Mouse (Mus musculus) kidney, embryonic 16.5 days (tissue): ENCODE data around the gene Prdm11. TPM values are rescaled to one million over a fixed set of nuclear protein-coding genes. Genes with fewer than 3 reads are reported as not detected.

Experiments
- ATAC-seq: fragments of 200-750 bp; cut with Nextera tagmentation; 2 replicates; pipeline ENCODE4 v1.8.0; 2017; ENCODE audit warnings: moderate TSS enrichment; ENCODE audit not compliant: low FRiP score, low TSS enrichment
- H3K27ac ChIP-seq: fragments of 300-500 bp; sonication (generic); 2 replicates; pipeline ENCODE4 v1.5.1; 2014; ENCODE audit warnings: low read length
- H3K27me3 ChIP-seq: fragments of 300-500 bp; sonication (generic); 2 replicates; pipeline ENCODE4 v1.6.1; 2014; ENCODE audit warnings: low read length, control low read depth, mixed read lengths; ENCODE audit not compliant: insufficient read depth
- H3K36me3 ChIP-seq: fragments of 300-500 bp; sonication (generic); 2 replicates; pipeline ENCODE4 v1.6.1; 2014; ENCODE audit warnings: low read length, control low read depth, mixed read lengths; ENCODE audit not compliant: insufficient read depth
- H3K4me1 ChIP-seq: fragments of 300-500 bp; sonication (generic); 2 replicates; pipeline ENCODE4 v1.6.1; 2014; ENCODE audit warnings: low read length, control low read depth, mixed read lengths; ENCODE audit not compliant: insufficient read depth
- H3K4me2 ChIP-seq: fragments of 300-500 bp; sonication (generic); replicated peaks from 2 replicates; pipeline ENCODE4 v1.6.1; 2014; ENCODE audit warnings: low read depth, low read length
- H3K4me3 ChIP-seq: fragments of 300-500 bp; sonication (generic); 2 replicates; pipeline ENCODE4 v1.5.1; 2014; ENCODE audit warnings: mild to moderate bottlenecking, low read length
- H3K9ac ChIP-seq: fragments of 300-500 bp; sonication (generic); replicated peaks from 2 replicates; pipeline ENCODE4 v1.6.1; 2014; ENCODE audit warnings: low read length
- H3K9me3 ChIP-seq: fragments of 300-500 bp; sonication (generic); 2 replicates; pipeline ENCODE4 v1.6.1; 2016; ENCODE audit warnings: low read length, control low read depth
- WGBS: fragments of 180-500 bp; shearing (Covaris S2); extraction: QIAGEN DNeasy Blood & Tissue Kit; methylation state at CpG from one replicate; pipeline ENCODE4 v1.1.7; 2014; 5-methylcytosine and 5-hydroxymethylcytosine counted together
- polyA plus RNA-seq: library from polyadenylated mRNA; unstranded; fragments of >200 nt; fragmentation: Nextera tagmentation; extraction: Ambion mirVana; gene quantifications from 2 replicates; pipeline ENCODE4 v1.2.1, GENCODE M21; 2015

Prdm11 gene
- polyA plus RNA-seq, 1 experiment from 2014 or later: 5.5 TPM

DNA sequence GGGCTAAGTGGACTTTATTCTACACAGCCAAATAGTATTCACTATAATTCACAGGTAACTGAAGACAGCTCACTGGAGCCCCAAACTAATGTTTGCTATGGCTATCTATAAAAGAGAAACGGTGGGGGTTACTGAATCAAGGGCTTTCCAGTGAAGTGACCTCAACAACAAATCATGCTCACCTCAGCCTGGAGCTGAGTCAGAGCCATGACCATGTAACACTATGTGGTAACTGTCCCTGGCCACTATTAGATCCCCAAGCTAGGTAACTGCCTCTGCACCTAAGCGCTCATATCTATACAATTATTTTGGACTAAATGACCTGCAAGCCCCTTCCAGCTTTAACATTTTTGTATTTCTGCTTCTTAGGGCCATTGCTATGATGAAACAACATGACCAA lies 89.0 kb downstream of the Prdm11 start:
- H3K27me3 ChIP-seq: no peaks in the 10 kb centered on the region
- no peak for ATAC-seq
- H3K9me3 ChIP-seq: no peaks in the 10 kb centered on the region
- H3K4me2 ChIP-seq: no peak overlapping the region
- no peak overlapping the region for H3K27ac ChIP-seq
- 79% methylated on average over 2 of the region's 2 CpGs for WGBS
- H3K36me3 ChIP-seq: no peaks in the 10 kb centered on the region
- no peak overlapping the region for H3K4me3 ChIP-seq
- no peak overlapping the region for H3K9ac ChIP-seq
- no peaks in the 10 kb centered on the region for H3K4me1 ChIP-seq

DNA sequence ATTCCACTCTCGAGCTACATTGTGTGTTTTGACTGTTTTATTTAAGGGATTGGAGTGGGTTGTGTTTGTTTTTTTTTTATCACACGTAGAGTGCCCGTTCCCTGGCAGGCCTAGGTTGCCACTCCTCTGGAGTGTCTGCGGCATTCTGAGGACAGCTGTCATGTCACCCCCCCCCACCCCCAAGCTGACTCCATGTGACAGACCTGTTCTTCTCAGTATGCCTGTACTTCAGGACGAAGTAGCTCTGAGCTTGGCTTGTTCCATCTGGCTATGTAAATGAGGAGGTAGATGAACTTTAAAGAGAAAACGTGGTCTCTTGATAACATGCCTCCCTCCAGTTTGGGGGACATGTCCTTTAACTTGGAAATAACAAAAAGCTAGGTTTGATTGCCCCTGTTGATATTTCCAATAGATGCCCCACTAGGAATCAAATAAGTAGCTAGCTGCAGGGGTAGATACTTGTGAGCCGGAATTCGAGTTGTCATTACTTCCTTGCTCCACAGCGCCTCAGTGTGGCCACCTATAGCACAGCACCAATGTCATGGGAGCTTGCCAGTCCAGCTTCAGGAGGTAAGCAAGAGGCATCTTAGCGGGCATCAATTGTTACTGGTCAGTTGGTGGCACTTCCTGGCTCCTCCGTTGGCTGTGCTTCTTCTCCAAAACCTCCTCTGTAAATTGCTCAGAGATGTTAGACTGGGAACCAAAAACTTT lies 91.4 kb downstream of the Prdm11 start:
- 43% methylated on average over 11 of the region's 11 CpGs for WGBS
- Histone ChIP-seq H3K9me3 (no peaks in the 10 kb centered on the region), H3K27me3 (no peaks in the 10 kb centered on the region), H3K27ac (no peak overlapping the region), H3K36me3 (no peaks in the 10 kb centered on the region), H3K9ac (no peak overlapping the region), H3K4me3 (no peak overlapping the region), H3K4me1 (no peaks in the 10 kb centered on the region), H3K4me2 (no peak overlapping the region)
- no peak for ATAC-seq

DNA sequence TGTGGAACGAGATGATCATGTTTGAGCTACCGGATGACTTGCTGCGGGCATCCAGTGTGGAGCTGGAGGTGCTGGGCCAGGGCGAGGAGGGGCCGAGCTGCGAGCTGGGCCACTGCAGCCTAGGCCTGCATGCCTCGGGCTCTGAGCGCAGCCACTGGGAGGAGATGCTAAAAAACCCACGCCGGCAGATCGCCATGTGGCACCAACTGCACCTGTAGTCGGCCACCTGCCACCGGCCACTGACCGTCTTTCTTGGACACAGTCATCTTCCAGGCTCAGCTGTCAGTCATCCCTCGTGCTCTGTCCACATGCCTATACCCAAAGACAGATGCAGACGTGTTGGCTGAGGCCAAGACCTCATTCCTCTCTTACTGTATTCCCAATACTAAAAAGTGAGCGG lies 92.5 kb downstream of the Prdm11 start:
- H3K4me2 ChIP-seq: no peak overlapping the region
- H3K9ac ChIP-seq: no peak overlapping the region
- H3K36me3 ChIP-seq: no peaks in the 10 kb centered on the region
- no peak for ATAC-seq
- WGBS: 88% methylated on average over 17 of the region's 17 CpGs
- no peak overlapping the region for H3K4me3 ChIP-seq
- H3K27me3 ChIP-seq: no peaks in the 10 kb centered on the region
- H3K4me1 ChIP-seq: peaks cover 5% of the 10 kb centered on the region; the same call in 1 of the 2 replicates
- no peaks in the 10 kb centered on the region for H3K9me3 ChIP-seq
- H3K27ac ChIP-seq: no peak overlapping the region

DNA sequence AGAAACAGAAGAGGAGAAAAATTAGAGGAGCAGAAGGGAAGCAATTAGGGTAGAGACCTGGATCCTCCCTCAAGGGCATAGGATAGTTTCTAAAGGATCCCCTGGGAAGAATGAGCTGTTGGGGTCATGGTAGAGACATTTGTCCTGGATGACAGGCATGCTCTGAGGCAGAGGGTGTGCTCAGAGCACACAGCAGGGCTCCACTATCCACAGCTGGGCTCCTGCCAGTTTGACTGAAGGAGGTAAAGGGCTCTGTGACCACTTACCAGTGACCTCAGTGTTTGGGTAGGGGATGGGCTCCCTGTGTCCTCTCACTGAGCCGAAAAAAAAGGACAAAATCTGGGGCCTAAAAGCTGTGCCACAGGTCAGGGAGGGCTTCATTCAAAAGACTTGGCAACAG lies 96.4 kb downstream of the Prdm11 start:
- WGBS: 8% methylated on average over 1 of the region's 1 CpGs
- no peaks in the 10 kb centered on the region for H3K36me3 ChIP-seq
- H3K4me1 ChIP-seq: peaks cover 15% of the 10 kb centered on the region
- H3K27ac ChIP-seq: no peak overlapping the region
- H3K4me3 ChIP-seq: no peak overlapping the region
- no peak overlapping the region for H3K4me2 ChIP-seq
- ATAC-seq: no peak
- H3K27me3 ChIP-seq: no peaks in the 10 kb centered on the region
- no peaks in the 10 kb centered on the region for H3K9me3 ChIP-seq
- H3K9ac ChIP-seq: no peak overlapping the region

DNA sequence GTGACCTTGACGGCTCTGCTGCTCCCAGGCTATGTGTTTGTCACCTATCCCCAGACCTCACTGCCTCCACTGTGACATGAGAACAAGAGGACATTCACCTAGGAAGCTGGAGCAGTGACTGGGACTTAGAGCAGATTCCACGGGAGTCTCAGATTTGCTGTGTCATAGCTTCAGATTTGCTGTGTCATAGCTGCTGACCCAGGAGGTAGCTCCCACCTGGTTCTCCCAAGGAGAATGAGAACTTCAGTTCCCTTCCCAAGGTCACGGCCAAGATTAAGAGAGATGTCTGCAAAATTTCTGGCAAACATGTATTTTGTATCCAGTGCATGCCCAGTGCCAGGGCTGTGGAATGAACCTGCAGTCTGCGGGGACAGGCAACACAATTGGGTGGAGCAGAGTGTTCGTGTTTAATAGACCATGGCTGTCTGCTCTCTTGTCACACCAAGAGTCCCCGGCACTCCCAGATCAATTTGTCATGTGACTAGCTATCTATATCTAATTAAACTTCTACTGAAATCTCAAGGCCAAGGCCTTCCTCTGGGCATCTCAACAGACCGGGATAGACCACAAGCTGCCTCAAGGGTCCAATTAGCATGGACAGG lies 97.2 kb downstream of the Prdm11 start:
- H3K36me3 ChIP-seq: no peaks in the 10 kb centered on the region
- H3K4me1 ChIP-seq: peaks cover 15% of the 10 kb centered on the region
- no peaks in the 10 kb centered on the region for H3K9me3 ChIP-seq
- no peak overlapping the region for H3K9ac ChIP-seq
- ATAC-seq: no peak
- H3K27me3 ChIP-seq: no peaks in the 10 kb centered on the region
- WGBS: 31% methylated on average over 7 of the region's 7 CpGs
- H3K4me2 ChIP-seq: no peak overlapping the region
- no peak overlapping the region for H3K4me3 ChIP-seq
- no peak overlapping the region for H3K27ac ChIP-seq

DNA sequence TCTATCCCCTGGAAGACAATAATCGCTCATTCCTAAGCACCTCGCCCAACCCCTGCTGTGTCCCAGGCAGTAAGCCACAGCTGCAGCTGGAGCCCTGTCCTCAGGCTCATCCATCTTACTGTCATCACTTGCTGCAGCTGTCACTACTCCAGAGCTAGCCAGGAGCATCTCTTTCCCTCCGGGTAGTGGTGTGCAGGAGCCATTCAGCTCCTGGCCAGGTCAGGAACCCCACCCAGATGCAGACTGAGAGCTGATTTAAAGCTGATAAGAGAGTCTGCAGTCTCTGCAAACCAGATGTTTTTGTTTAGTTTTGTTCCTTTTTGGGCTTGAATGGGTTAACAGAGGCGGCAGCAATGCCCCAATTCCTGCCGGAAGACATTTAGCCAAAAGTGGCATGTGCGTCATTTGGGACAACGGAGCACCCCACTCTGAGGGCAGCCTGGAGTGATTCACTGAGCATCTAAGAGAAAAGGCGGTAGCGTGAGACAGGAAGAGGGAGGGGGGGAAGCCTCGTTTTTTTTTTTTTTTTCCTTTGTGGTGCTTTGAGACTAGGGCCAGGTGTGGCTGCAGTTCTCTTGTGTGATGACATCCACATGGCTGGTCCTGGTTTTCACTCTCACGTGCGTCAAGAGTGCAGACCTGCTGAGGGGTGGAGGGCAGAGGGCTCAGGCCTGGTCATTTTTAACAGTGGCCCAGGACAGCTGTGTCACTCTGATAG lies 97.8 kb downstream of the Prdm11 start:
- H3K4me3 ChIP-seq: no peak overlapping the region
- WGBS: 9% methylated on average over 12 of the region's 12 CpGs
- no peak for ATAC-seq
- H3K4me1 ChIP-seq: peaks cover 15% of the 10 kb centered on the region
- H3K36me3 ChIP-seq: no peaks in the 10 kb centered on the region
- no peaks in the 10 kb centered on the region for H3K9me3 ChIP-seq
- no peak overlapping the region for H3K27ac ChIP-seq
- no peak overlapping the region for H3K4me2 ChIP-seq
- H3K27me3 ChIP-seq: no peaks in the 10 kb centered on the region
- H3K9ac ChIP-seq: no peak overlapping the region

DNA sequence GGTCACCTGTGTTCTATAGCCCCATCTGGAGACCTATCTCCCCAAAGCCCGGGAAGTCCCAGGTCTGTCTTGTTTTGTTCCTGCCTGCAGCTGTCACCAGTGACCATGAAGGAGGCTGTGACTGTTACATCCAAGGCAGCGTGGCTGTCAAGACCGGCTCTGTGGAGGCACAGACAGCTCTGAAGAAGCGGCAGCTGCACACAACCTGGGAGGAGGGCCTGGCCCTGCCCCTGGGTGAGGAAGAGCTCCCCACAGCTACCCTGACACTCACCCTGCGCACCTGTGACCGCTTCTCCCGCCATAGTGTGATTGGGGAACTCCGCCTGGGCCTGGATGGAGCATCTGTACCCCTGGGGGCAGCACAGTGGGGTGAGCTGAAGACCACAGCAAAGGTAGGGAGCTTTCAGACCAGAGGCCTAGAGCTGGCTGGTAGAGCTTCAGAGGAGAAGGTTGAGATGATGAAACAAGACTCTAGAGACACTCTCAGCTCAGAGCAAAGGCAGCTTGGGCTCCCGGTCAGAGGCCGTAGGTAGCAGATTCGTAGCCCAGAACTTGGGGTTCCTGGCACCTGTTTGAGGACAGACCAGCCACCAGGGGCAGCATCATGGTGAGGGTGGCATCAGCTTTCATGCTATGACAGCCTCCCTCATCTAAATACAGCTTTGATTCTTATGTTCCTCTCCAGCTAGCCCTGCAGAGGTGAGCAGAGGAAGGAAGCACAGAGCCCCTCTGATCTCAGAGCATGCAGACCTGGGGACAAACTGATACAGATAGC lies 100.0 kb downstream of the Prdm11 start:
- H3K4me2 ChIP-seq: no peak overlapping the region
- H3K27me3 ChIP-seq: no peaks in the 10 kb centered on the region
- H3K27ac ChIP-seq: no peak overlapping the region
- no peak overlapping the region for H3K9ac ChIP-seq
- H3K4me3 ChIP-seq: no peak overlapping the region
- 90% methylated on average over 11 of the region's 11 CpGs for WGBS
- ATAC-seq: no peak
- no peaks in the 10 kb centered on the region for H3K36me3 ChIP-seq
- peaks cover 15% of the 10 kb centered on the region for H3K4me1 ChIP-seq
- H3K9me3 ChIP-seq: no peaks in the 10 kb centered on the region

DNA sequence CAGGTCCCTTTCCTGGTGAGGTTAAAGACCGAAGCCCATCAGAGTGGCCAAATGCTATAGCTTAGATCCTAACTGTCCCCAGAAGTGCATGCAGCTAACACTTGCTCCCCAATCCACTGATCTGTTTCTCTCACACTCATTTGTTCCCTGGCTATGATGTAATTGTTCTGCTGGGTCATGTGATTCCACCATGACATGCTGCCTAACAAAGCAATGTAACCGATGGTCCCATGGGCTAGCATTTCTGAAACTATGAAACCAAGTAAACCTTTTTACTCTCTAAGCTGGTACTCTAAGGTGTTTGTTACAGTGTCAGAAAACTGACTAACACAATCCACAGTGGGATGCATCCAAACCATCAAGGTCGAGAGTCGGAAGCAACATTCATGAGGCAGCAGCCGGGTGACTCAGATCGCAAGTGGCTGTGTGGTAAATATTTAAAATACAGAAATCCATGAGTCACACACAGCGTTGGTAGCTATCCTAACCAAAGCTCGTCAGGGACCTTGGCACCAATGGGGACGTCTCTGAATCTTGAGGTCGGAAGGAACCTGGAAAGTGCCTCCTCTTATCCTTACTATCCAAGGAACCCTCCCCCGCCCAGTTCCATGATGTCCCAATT lies 100.7 kb downstream of the Prdm11 start:
- no peaks in the 10 kb centered on the region for H3K27me3 ChIP-seq
- H3K9me3 ChIP-seq: no peaks in the 10 kb centered on the region
- H3K36me3 ChIP-seq: no peaks in the 10 kb centered on the region
- no peak overlapping the region for H3K27ac ChIP-seq
- H3K9ac ChIP-seq: no peak overlapping the region
- no peak overlapping the region for H3K4me3 ChIP-seq
- peaks cover 15% of the 10 kb centered on the region for H3K4me1 ChIP-seq
- no peak overlapping the region for H3K4me2 ChIP-seq
- no peak for ATAC-seq
- 92% methylated on average over 11 of the region's 11 CpGs for WGBS

DNA sequence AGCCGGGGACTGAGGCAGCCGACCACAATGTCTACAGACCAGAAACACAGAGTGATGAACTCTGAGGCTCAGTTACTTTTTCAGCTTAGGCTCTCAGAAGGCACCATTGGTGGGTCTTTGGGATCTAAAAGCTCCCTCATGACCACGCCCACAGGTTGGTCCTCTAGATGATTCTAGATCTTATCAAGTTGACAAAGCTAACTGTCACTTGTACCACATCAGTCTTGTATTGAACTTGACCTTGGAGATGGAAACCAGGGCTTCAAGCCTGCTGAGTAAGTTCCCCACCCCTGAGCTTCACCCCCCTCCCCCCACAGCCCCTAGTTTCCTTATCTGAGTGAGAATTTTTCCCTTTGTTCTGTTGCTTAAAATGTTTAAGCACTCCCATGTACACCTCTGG lies 101.6 kb downstream of the Prdm11 start:
- H3K9ac ChIP-seq: no peak overlapping the region
- no peak overlapping the region for H3K4me3 ChIP-seq
- H3K27ac ChIP-seq: no peak overlapping the region
- H3K27me3 ChIP-seq: no peaks in the 10 kb centered on the region
- WGBS: 89% methylated on average over 3 of the region's 3 CpGs
- no peak for ATAC-seq
- no peaks in the 10 kb centered on the region for H3K9me3 ChIP-seq
- H3K4me1 ChIP-seq: peaks cover 15% of the 10 kb centered on the region
- no peak overlapping the region for H3K4me2 ChIP-seq
- H3K36me3 ChIP-seq: no peaks in the 10 kb centered on the region
